Mouse (Mus musculus): ENCODE data around the gene ccdc198.

- TF ChIP-seq CTCF (IDR thresholded peaks at IDR 0.05; ENCODE audit: low read depth) (no peak), EP300 (optimal IDR thresholded peaks at IDR 0.05) (no peak)
These were observed 48.2 kb downstream of the ccdc198 start for GRCm38 (mm10) chr14:49197031-49197527.

Data from stomach, postnatal 0 days (tissue).